Mouse (Mus musculus) MEL (cell line): Measurements from ENCODE around the gene Hmx2. TPM values are rescaled to one million over a fixed set of nuclear protein-coding genes. Genes with fewer than 3 reads are reported as not detected.

Experiments used
- DNase-seq: peaks from one replicate; pipeline ENCODE4 v3.0.0; 2011; ENCODE audit warnings: low read depth, low spot score
- H3K27ac ChIP-seq: 2 replicates; pipeline ENCODE4 v1.5.1; 2012; ENCODE audit warnings: low read depth, mild to moderate bottlenecking, control low read depth, low read length, moderate library complexity; ENCODE audit not compliant: control insufficient read depth
- H3K27me3 ChIP-seq, 2 experiments: fragments of 150-350 bp in 1 of 2; sonication (generic) in 1 of 2; 2 replicates each; pipeline ENCODE4 v1.6.1; 2012; ENCODE audit warnings: low read length in 2 of 2, mild to moderate bottlenecking in 2 of 2, improper control_type of control experiment in 1 of 2, moderate library complexity in 1 of 2; ENCODE audit not compliant: insufficient read depth in 2 of 2, control insufficient read depth in 1 of 2
- H3K36me3 ChIP-seq, 2 experiments: 2 replicates each; pipeline ENCODE4 v1.6.1; 2012 to 2014; ENCODE audit warnings: low read length in 2 of 2, improper control_type of control experiment in 1 of 2, inconsistent platforms in 1 of 2, mild to moderate bottlenecking in 1 of 2; ENCODE audit not compliant: insufficient read depth in 2 of 2, control insufficient read depth in 1 of 2
- H3K4me1 ChIP-seq, 2 experiments: fragments of 150-350 bp in 1 of 2; sonication (generic) in 1 of 2; 2 replicates each; pipeline ENCODE4 v1.6.1; 2012; ENCODE audit warnings: low read length in 2 of 2, improper control_type of control experiment in 1 of 2, mild to moderate bottlenecking in 1 of 2; ENCODE audit not compliant: insufficient read depth in 2 of 2, control insufficient read depth in 1 of 2
- H3K4me3 ChIP-seq, 2 experiments: fragments of 150-350 bp in 1 of 2; sonication (generic) in 1 of 2; 2 replicates each; pipeline ENCODE4 v1.5.1; 2012; ENCODE audit warnings: low read depth in 2 of 2, low read length in 2 of 2, mild to moderate bottlenecking in 2 of 2, moderate library complexity in 2 of 2, control low read depth in 1 of 2, improper control_type of control experiment in 1 of 2; ENCODE audit not compliant: control insufficient read depth in 1 of 2, insufficient read depth in 1 of 2
- H3K79me2 ChIP-seq: 2 replicates; pipeline ENCODE4 v1.6.1; 2012; ENCODE audit warnings: mild to moderate bottlenecking, low read length, moderate library complexity; ENCODE audit not compliant: control insufficient read depth, poor library complexity, insufficient read depth
- H3K9ac ChIP-seq: 2 replicates; pipeline ENCODE4 v1.6.1; 2012; ENCODE audit warnings: low read depth, mild to moderate bottlenecking, control low read depth, low read length, moderate library complexity; ENCODE audit not compliant: control insufficient read depth, poor library complexity, severe bottlenecking
- H3K9me3 ChIP-seq: fragments of 150-350 bp; sonication (generic); replicated peaks from 2 replicates; pipeline ENCODE4 v1.6.1; 2012; ENCODE audit warnings: mild to moderate bottlenecking, low read length, improper control_type of control experiment, moderate library complexity; ENCODE audit not compliant: insufficient read depth
- CHD2 ChIP-seq: IDR thresholded peaks from 2 replicates; pipeline ENCODE4 v1.6.1; 2011; ENCODE audit warnings: low read length, improper control_type of control experiment
- CTCF ChIP-seq, 3 experiments: IDR thresholded peaks in 2 of 3; conservative IDR thresholded peaks in 1 of 3; 2 replicates each; pipeline ENCODE4 v1.5.1; 2011 to 2012; ENCODE audit warnings: low read length in 3 of 3, low read depth in 2 of 3, mild to moderate bottlenecking in 2 of 3, improper control_type of control experiment in 1 of 3, inconsistent platforms in 1 of 3, mixed read lengths in 1 of 3, moderate library complexity in 1 of 3; ENCODE audit not compliant: control insufficient read depth in 1 of 3, insufficient read depth in 1 of 3, poor library complexity in 1 of 3, severe bottlenecking in 1 of 3
- ELF1 ChIP-seq: IDR thresholded peaks from 2 replicates; pipeline ENCODE4 v1.6.1; 2014; ENCODE audit warnings: low read depth, mild to moderate bottlenecking, inconsistent platforms, low read length, improper control_type of control experiment, moderate library complexity
- GATA1 ChIP-seq: IDR thresholded peaks from 2 replicates; pipeline ENCODE4 v1.6.1; 2011; ENCODE audit warnings: low read depth, low read length, improper control_type of control experiment
- JUND ChIP-seq: IDR thresholded peaks from 2 replicates; pipeline ENCODE4 v1.6.1; 2011; ENCODE audit warnings: low read depth, mild to moderate bottlenecking, improper control_type of control experiment, low read length
- MAZ ChIP-seq: IDR thresholded peaks from 2 replicates; pipeline ENCODE4 v1.6.1; 2012; ENCODE audit warnings: low read depth, mild to moderate bottlenecking, inconsistent platforms, low read length, improper control_type of control experiment
- MEF2A ChIP-seq: IDR thresholded peaks from 2 replicates; pipeline ENCODE4 v1.6.1; 2014; ENCODE audit warnings: low read depth, mild to moderate bottlenecking, inconsistent platforms, low read length, improper control_type of control experiment; ENCODE audit not compliant: poor library complexity, insufficient replicate concordance, severe bottlenecking; ENCODE audit errors: extremely low read depth
- MYB ChIP-seq: IDR thresholded peaks from 2 replicates; pipeline ENCODE4 v1.6.1; 2011; ENCODE audit warnings: mild to moderate bottlenecking, low read depth, low read length, improper control_type of control experiment
- NRF1 ChIP-seq: IDR thresholded peaks from 2 replicates; pipeline ENCODE4 v1.6.1; 2014; ENCODE audit warnings: low read depth, mild to moderate bottlenecking, inconsistent platforms, low read length, improper control_type of control experiment, moderate library complexity; ENCODE audit not compliant: poor library complexity, insufficient read depth, severe bottlenecking
- POLR2A ChIP-seq, 2 experiments: IDR thresholded peaks; 2 replicates each; pipeline ENCODE4 v1.6.1; 2011 to 2012; ENCODE audit warnings: low read length in 2 of 2, mild to moderate bottlenecking in 2 of 2, control low read depth in 1 of 2, improper control_type of control experiment in 1 of 2, low read depth in 1 of 2, moderate library complexity in 1 of 2; ENCODE audit not compliant: control insufficient read depth in 1 of 2, insufficient read depth in 1 of 2, poor library complexity in 1 of 2
- POLR2AphosphoS2 ChIP-seq: IDR thresholded peaks from 2 replicates; pipeline ENCODE4 v1.6.1; 2011; ENCODE audit warnings: low read length, improper control_type of control experiment
- POLR2AphosphoS5 ChIP-seq: IDR thresholded peaks from 2 replicates; pipeline ENCODE4 v1.6.1; 2012; ENCODE audit warnings: low read depth, borderline replicate concordance, mild to moderate bottlenecking, inconsistent platforms, low read length, moderate library complexity, mixed read lengths
- RCOR1 ChIP-seq: IDR thresholded peaks from 2 replicates; pipeline ENCODE4 v1.6.1; 2012; ENCODE audit warnings: low read depth, mild to moderate bottlenecking, inconsistent platforms, low read length, improper control_type of control experiment
- SIN3A ChIP-seq: IDR thresholded peaks from 2 replicates; pipeline ENCODE4 v1.6.1; 2012; ENCODE audit warnings: low read length, improper control_type of control experiment, inconsistent platforms
- ZC3H11A ChIP-seq: IDR thresholded peaks from 2 replicates; pipeline ENCODE4 v1.6.1; 2012; ENCODE audit warnings: low read depth, mild to moderate bottlenecking, inconsistent platforms, low read length, improper control_type of control experiment
- ZKSCAN1 ChIP-seq: IDR thresholded peaks from 2 replicates; pipeline ENCODE4 v1.6.1; 2012; ENCODE audit warnings: low read depth, mild to moderate bottlenecking, inconsistent platforms, low read length, improper control_type of control experiment, moderate library complexity
- ZMIZ1 ChIP-seq: IDR thresholded peaks from 2 replicates; pipeline ENCODE4 v1.6.1; 2012; ENCODE audit warnings: low read depth, mild to moderate bottlenecking, inconsistent platforms, low read length, improper control_type of control experiment, moderate library complexity
- ZNF384 ChIP-seq: IDR thresholded peaks from 2 replicates; pipeline ENCODE4 v1.6.1; 2012; ENCODE audit warnings: low read depth, mild to moderate bottlenecking, inconsistent platforms, low read length, improper control_type of control experiment
- polyA plus RNA-seq, 2 experiments: library from polyadenylated mRNA; stranded (reverse) in 1 of 2; unstranded in 1 of 2; fragments of >175 nt in 1 of 2; fragments of >200 nt in 1 of 2; gene quantifications; 2 replicates each; pipeline versions ENCODE4 v1.2.1 to v1.2.4; 2012; ENCODE audit warnings: low replicate concordance in 2 of 2, low read depth in 1 of 2; ENCODE audit not compliant: insufficient read length in 2 of 2, insufficient read depth in 1 of 2, missing spikeins in 1 of 2
- total RNA-seq: library from RNA; depleted of rRNA; stranded (reverse); fragments of 300-350 nt; gene quantifications from 2 replicates; pipeline ENCODE4 v1.2.3, GENCODE M21; 2012

The Hmx2 gene
- total and polyA plus RNA-seq, 3 experiments: 1.9 to 6.4 TPM; not detected in 1

DNA sequence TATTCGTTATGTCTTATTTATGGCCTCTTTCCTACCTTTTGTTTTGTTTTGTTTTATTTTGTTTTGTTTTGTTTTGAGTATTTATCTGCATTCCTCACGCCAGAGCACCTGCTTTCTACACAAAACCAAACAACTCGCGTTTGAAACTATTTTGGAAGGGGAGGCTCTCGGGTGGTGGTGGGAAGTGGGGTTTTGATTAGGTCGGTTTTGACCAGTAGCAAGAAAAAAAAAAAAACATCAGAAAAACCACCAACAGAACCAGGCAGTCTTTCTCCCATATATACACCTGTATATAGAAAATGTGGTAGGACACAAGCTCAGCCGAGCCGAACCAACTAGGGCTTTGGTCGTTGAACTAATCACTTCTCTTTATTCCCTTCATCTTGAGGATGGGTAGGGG lies 7.5 kb downstream of the Hmx2 start:
- Histone ChIP-seq H3K27me3 (no peaks in the 10 kb centered on the region), H3K4me3 (no peak overlapping the region), H3K27ac (no peak overlapping the region)

DNA sequence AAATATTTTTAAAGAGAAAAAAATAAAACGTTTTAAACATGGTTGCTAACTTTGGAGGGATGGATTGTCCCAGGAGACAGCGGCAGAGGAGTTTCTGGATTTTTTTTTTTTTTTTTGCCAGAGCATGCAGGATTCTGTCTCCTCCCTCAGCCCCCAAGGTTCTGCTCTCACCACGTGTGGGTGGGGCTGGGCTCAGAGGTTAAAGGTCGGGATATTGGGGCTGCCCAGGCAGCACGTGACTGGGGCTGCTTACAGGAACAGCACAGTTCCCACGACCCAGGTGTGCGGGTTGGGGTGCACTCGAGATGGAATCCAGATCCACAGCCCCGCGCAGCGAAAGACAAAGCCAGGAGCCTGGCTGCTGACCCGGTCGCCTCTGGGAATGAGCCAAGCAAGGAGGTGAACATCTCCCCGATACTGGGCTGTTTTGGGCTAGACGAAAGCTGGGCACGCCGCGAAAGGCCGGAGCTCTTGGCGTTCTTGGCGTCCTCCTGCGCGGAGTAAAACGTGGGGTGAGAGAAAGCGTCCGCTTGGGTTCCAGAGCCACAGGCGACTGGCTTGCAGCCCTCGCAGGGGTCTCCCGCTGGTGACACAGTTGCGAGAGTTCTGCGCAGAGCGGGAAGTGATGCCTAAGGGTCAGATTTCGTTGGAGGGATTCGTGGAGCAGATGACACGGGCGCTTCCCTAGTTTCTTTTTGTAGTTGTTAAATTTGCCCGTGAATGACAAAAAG lies 8.1 kb downstream of the Hmx2 start:
- Histone ChIP-seq H3K9me3 (no peaks in the 10 kb centered on the region), H3K36me3 (peaks cover 3 to 9% of the 10 kb centered on the region in 2 experiments)
- no peak for DNase-seq
- TF ChIP-seq ZMIZ1: no peak
- no peak for TF ChIP-seq MAZ
- no peak for TF ChIP-seq NRF1
- no peak for TF ChIP-seq JUND
- TF ChIP-seq ZC3H11A: no peak
- no peak for TF ChIP-seq ZNF384
- no peak for TF ChIP-seq CTCF (IDR thresholded peaks at IDR 0.05 in 2 of 3, conservative IDR thresholded peaks at IDR 0.05 in 1 of 3; ENCODE audit: control insufficient read depth in 1 of 3, insufficient read depth in 1 of 3, low read depth in 2 of 3, low read length in 3 of 3, poor library complexity in 1 of 3, severe bottlenecking in 1 of 3)
- TF ChIP-seq RCOR1: no peak
- TF ChIP-seq ELF1: no peak
- no peak for TF ChIP-seq CHD2
- TF ChIP-seq, all 39 proteins: peak for 0
- Histone ChIP-seq H3K4me1 (peaks cover 3% of the 10 kb centered on the region in 2 experiments; a peak in 2 of 4 replicates), H3K79me2 (peaks cover 18% of the 10 kb centered on the region), H3K4me3 (no peak overlapping the region), H3K27ac (no peak overlapping the region), H3K9ac (no peak overlapping the region), H3K27me3 (no peaks in the 10 kb centered on the region)

More for the DNA sequence above, 7.5 kb downstream of the Hmx2 start:
- Histone ChIP-seq H3K4me1 (peaks cover 0 to 3% of the 10 kb centered on the region in 2 experiments; a peak in 2 of 4 replicates), H3K79me2 (peaks cover 14% of the 10 kb centered on the region), H3K9me3 (no peaks in the 10 kb centered on the region), H3K9ac (no peak overlapping the region), H3K36me3 (peaks cover 0 to 4% of the 10 kb centered on the region in 2 experiments; a peak in 2 of 4 replicates)
- TF ChIP-seq MEF2A: no peak
- no peak for TF ChIP-seq MYB
- no peak for TF ChIP-seq CHD2
- no peak for TF ChIP-seq GATA1
- TF ChIP-seq POLR2A (IDR thresholded peaks at IDR 0.05; ENCODE audit: control insufficient read depth in 1 of 2, insufficient read depth in 1 of 2, low read depth in 1 of 2, low read length in 2 of 2, poor library complexity in 1 of 2): no peak
- no peak for TF ChIP-seq ZKSCAN1
- no peak for TF ChIP-seq CTCF (IDR thresholded peaks at IDR 0.05 in 2 of 3, conservative IDR thresholded peaks at IDR 0.05 in 1 of 3; ENCODE audit: control insufficient read depth in 1 of 3, insufficient read depth in 1 of 3, low read depth in 2 of 3, low read length in 3 of 3, poor library complexity in 1 of 3, severe bottlenecking in 1 of 3)
- no peak for TF ChIP-seq POLR2AphosphoS5
- no peak for TF ChIP-seq POLR2AphosphoS2
- no peak for TF ChIP-seq SIN3A
- no peak for TF ChIP-seq RCOR1
- no peak for DNase-seq
